Mouse (Mus musculus): ENCODE data around the gene 1700037H04Rik.
"Not testable (repeated sequence)": the region's sequence is repeated elsewhere in the genome, so short reads cannot be mapped to it uniquely, and the experiment has no call there.

The 1700037H04Rik gene

GRCm38 (mm10) chr2:131125157-131125963, 34.5 kb downstream of the 1700037H04Rik start:
- DNase-seq, result no peak

GRCm38 (mm10) chr2:131124166-131124565, 35.7 kb downstream of the 1700037H04Rik start:
- peak; percentile 45 for DNase-seq

GRCm38 (mm10) chr2:131118968-131119574, 40.8 kb downstream of the 1700037H04Rik start:
- no peak for DNase-seq

DNA sequence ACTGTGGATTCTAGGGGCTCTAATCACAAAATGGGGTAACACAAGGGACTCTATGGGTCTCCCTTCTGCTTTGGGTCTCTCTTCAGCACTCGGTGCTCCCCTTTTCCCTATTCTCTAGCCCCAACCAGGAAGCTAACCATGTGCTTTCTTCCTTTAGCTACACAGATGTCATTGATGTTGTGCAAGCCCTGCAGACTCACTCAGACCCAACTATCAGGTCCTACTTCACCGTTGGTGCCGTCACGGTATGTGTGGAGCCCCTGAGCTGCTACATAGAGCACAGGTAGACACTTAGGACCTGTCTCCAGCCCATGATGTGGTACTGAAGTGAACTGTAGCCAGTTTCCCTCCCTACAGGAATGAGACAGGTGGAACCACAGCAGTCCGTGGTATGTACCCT, 53.9 kb downstream of the 1700037H04Rik start:
- DNase-seq, result no peak

DNA sequence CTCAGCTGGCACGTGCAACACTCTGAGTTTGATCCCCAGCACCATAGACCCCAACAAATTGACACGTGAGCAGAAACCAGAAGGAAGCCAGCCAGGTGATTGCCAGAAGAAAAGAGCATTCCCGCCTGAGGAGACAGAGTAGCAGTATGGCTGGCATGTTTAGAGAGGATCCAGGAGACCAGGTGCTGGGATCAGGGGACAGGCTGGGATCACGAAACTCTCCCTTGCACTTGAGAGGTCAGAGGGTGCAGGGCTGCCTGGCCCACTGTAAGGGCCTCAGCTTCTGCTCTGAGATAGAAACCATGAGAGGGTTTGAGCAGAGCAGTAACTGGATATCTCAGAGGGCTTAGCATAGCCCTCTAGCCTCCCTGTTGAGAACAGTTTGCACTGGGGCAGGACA, 54.8 kb downstream of the 1700037H04Rik start:
- not testable (repeated sequence) for DNase-seq

DNA sequence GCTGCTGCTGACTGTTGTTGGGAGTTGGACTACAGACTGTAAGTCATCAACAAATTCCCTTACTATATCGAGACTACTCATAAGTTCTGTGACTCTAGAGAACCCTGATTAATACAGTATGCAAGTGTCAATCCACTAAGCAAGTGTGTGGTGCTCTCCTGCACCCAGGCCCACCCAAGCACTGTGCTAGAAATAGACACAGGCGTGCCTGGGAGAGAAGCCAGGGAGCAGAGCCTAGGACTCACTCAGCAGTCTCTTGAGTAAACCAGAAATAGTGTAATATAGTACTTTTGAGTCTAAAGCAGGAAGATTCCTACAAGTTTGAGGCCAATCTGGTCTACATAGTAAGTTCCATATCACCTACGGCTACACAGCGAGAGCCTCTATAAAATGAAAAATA, 55.9 kb downstream of the 1700037H04Rik start:
- DNase-seq, result no peak

GRCm38 (mm10) chr2:131101530-131101929, 58.4 kb downstream of the 1700037H04Rik start:
- DNase-seq, result no peak

- DNase-seq, result no peak
These were observed 62.8 kb downstream of the 1700037H04Rik start for GRCm38 (mm10) chr2:131097087-131097486.

All from kidney, postnatal 10 days (tissue).